Mouse (Mus musculus): Measurements from ENCODE around the gene Mtmr3.
A peak's percentile ranks its signal among the peaks of the same experiment; 100 is the strongest.
"Not testable (repeated sequence)": the region's sequence is repeated elsewhere in the genome, so short reads cannot be mapped to it uniquely, and the experiment has no call there.

The Mtmr3 gene

GRCm38 (mm10) chr11:4601890-4602289, 7.2 kb upstream of the Mtmr3 start:
- no peak for DNase-seq (ENCODE audit: low spot score)

GRCm38 (mm10) chr11:4599916-4600315, 5.3 kb upstream of the Mtmr3 start:
- DNase-seq (ENCODE audit: low spot score), result no peak

DNA sequence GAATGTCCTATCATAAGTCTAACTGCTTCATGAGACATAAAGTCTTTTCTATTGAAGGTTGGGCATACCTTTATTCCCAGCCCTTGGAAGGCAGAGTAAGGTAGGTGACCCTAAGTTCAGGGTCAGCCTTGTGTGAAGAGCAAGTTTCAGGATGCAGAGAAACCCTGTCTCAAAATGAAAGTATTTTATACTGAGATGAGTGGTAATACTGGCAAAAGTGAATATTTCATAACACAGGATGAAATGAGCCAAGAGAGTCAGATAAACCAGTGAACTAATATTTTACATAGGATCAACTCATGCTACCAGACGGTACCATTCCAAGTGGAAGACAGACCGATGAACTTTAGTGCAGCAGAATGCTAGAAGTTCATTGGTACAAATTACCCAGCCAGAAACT, 3.7 kb upstream of the Mtmr3 start:
- DNase-seq (ENCODE audit: low spot score), result no peak

DNA sequence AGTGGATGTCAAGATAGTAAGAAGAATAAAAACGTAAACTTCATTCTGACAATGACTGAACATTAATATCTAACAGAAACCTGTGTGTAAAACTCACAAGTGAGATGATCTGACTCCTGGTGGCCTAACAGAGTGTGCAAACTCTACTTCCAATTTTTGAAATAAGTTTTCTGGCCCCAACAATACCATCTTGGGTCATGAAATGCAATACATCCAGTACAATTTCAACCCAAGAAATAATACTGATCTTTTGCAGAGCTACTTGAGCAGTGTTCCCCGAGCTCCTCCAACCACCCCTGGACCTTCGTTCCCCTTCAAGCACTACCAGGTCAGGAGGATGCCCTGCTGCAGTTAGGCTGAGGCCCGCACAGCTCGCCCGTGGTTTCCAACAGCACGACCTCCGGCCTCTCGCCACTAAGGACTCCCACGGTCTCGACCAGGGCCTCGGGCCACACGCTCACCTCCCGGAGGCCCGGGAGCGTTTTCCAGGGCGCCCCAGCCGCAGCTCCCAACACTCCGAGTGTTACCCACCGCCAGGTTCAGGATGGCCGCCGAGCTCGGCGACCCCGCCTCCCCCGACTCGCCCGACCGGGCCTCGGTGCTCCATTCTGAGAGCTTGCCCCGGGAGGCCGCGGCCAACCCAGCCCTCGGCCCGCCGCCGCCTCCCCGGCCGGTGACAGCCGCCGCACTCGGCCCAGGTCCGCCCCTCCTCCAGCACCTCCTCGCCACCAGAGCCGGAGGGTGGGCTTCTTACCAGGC, 635 bp downstream of the Mtmr3 start:
- peak; percentile 26 for DNase-seq (ENCODE audit: low spot score)

GRCm38 (mm10) chr11:4593491-4593848, 1.2 kb downstream of the Mtmr3 start:
- no peak for DNase-seq (ENCODE audit: low spot score)

- DNase-seq (ENCODE audit: low spot score), result no peak
These were observed 2.9 kb downstream of the Mtmr3 start for GRCm38 (mm10) chr11:4591811-4592210.

DNA sequence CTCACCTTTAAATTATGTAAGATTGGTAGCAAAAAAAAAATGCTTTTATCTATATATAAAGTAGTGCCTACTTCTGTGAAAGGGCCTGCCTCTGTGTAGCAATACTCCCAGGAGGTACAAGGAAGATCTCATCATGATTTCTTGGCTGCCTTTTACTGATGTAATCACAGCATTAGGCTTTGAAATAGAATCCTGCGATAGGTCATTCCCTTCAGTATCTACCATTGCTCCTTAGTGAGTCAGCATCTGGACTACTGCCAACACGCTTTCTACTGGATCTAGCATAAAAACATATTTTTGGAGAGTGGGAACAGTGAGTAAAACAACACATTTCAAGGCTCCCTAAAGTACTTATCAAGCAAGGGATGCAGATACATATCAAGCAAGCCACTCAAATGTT, 16.0 kb downstream of the Mtmr3 start:
- DNase-seq (ENCODE audit: low spot score), result peak; percentile 39

- DNase-seq (ENCODE audit: low spot score), result no peak
These were observed 17.6 kb downstream of the Mtmr3 start for GRCm38 (mm10) chr11:4577079-4577478.

GRCm38 (mm10) chr11:4576090-4576732, 18.5 kb downstream of the Mtmr3 start:
- not testable (repeated sequence) for DNase-seq (ENCODE audit: low spot score)

GRCm38 (mm10) chr11:4571491-4571901, 23.2 kb downstream of the Mtmr3 start:
- DNase-seq (ENCODE audit: low spot score), result peak; percentile 16

DNA sequence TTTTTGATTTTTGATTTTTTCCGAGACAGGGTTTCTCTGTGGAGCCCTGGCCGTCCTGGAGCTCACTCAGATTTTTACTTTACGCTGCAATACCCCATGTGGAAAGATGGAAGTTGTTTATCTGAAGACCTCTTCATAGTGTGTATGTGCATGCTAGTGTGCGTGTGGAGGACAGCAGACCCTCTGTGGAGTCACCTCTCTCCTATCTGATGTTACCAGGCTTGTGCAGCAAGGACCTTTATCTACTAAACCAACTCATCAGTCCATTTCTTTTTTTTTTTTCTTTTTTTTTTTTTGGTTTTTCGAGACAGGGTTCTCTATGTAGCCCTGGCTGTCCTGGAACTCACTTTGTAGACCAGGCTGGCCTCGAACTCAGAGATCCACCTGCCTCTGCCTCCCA, 28.3 kb downstream of the Mtmr3 start:
- DNase-seq (ENCODE audit: low spot score), result no peak

DNA sequence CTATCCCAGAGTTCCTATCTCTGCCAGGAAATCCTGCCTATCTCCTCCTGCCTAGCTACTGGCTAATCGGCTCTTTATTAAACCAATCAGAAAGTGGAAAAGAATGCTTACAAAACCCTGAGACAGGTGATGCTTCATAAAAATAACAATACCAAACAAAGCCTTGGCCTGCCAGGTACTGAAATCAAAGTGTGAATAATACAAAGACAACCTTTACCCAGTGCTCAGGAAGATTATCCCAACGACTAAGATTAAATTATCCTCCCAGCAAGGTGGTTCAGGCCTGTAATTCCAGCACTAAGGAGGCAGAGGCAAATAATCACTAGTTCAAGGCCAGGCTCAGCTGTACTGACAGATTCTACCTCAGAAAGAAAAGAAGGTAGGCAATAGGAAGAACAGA, 29.1 kb downstream of the Mtmr3 start:
- no peak for DNase-seq (ENCODE audit: low spot score)

DNA sequence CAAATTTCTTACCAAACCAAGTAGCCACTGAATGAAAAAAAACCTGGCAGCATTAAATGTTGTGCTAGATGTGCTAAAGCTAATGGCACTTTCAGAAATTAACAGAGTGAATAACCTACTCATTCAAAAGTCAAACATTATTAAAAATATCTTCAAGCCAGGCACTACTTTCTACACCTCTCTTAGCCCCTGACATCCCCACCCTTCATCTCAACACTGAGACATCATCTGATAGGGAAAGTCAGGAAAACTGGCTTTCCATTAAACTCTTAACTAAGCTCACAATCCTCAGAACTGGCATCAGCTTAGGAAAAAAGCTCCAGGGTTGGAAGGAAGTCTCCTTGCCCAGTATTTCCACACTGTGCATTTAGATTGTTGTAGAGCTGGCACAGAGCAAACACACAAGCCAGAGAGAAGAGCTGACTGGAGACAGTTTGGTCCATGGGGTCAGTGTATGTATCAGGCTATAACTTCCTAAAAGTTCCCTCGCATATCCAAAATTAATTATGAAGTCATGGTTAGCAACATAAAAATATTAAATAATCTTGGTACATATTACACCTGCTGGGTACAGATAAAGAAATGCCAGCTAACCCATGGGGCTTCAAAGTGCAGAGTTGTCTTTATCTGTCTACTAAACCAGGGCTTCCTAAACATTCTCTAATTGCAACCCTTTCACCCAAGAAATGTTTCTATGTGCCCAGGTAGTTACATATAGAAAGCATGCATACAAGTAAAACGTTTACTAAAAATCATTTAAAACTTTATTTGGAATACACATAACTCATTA, 41.2 kb downstream of the Mtmr3 start:
- no peak for DNase-seq (ENCODE audit: low spot score)

DNA sequence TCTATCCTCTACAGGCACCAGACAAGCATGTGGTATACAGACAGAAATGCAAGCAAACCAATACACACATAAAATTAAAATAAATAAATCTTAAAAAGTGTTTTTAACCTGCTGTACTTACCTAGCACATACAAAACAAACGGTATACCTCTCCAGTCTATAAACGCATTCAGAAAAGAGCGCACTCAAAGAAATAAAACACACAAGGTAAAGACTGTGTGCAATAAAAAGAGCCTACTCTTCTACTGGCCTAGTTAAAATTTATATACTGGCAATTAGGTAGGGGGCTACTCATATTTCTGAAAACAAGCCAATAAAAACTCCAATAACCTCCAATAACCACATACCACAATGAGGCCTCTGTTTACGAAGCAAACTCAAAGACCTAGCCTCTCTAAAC, 47.1 kb downstream of the Mtmr3 start:
- DNase-seq (ENCODE audit: low spot score), result no peak

- no peak for DNase-seq (ENCODE audit: low spot score)
These were observed 48.7 kb downstream of the Mtmr3 start for GRCm38 (mm10) chr11:4545976-4546375.

DNA sequence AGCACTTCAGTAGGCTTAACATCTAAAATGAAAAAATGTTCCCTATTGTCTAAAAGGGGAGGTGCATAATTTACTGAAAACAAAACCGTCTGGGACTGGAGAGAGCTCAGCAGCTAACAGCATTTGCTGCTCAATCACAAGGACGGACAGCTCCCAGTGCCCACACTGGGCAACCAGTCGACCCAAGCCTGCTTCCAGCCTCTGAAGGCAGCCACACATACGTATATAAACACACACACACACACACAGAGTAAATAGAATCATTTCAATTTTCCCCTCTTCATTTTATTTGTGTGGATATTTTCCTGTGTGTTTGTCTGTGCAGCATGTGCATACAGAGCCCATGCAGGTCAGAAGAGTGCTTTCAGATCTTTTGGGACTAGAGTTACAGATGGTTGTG, 49.3 kb downstream of the Mtmr3 start:
- DNase-seq (ENCODE audit: low spot score), result no peak

DNA sequence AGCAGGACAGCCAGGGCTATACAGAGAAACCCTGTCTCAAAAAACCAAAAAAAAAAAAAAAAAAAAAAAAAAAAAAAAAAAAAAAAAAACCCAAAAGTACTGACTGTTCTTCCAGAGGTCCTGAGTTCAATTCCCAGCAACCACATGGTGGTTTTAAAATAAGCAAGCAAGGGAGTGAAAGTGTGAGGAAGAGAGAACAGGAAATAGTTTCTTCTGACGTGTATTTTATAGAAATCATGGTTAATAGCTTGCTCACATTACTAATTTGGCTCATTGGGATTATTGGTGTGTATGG, 50.1 kb downstream of the Mtmr3 start:
- not testable (repeated sequence) for DNase-seq (ENCODE audit: low spot score)

- DNase-seq (ENCODE audit: low spot score), result no peak
These were observed 50.7 kb downstream of the Mtmr3 start for GRCm38 (mm10) chr11:4543746-4544626.

- DNase-seq (ENCODE audit: low spot score), result no peak
These were observed 51.6 kb downstream of the Mtmr3 start for GRCm38 (mm10) chr11:4543040-4543551.

DNA sequence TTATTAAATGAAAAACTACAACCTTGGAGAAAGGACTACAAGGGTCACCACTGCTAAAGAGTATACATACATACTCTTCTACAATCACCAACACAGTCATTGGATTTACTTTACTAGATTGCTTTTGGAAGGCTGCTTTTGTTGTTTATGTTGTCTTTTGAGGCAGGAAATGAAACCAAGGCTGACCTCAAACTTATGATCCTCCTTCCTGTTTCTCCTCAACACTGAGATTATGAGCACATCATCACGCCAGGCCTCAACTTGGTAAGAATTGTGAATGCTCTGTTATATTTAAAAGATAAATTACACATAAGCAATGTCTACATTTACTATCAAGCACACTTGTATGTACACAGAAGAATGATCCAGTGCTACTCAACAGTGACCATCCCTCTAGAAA, 58.0 kb downstream of the Mtmr3 start:
- no peak for DNase-seq (ENCODE audit: low spot score)

GRCm38 (mm10) chr11:4527132-4527531, 67.5 kb downstream of the Mtmr3 start:
- no peak for DNase-seq (ENCODE audit: low spot score)

DNA sequence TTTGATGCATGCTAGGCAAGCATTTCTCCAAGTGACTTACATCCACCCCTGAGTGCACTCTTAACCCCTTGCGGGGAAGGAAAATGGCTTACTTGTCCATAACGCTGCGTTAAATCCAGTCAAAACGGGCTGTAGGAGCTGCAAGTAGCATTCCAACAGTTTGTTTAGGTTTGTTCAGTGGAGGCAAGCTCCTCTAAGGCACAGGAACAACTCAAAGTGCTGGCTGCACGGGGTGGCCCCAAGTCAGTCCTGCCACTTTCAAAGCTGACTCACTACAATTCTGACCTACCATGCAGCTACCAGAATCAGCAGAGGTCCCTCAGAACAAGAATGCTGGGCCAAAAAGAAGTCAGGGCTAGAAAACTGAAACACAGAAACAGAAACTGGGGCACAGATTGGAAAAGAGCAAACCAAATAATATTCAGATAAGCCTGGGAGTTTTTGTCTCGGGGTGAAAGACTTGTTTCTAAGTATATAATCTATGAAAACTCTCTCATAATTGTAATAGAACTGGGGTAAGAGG, 72.5 kb downstream of the Mtmr3 start:
- DNase-seq (ENCODE audit: low spot score), result no peak

Data from layer of hippocampus, adult 11-12 months (tissue).